Mouse (Mus musculus): ENCODE measurements at regions not wholly inside any gene's neighbourhood (a gene's known extent, or its start where the extent isn't known, plus 50 kb on each side); places are given as distances from the start of the nearest gene placed in this dataset.

DNA sequence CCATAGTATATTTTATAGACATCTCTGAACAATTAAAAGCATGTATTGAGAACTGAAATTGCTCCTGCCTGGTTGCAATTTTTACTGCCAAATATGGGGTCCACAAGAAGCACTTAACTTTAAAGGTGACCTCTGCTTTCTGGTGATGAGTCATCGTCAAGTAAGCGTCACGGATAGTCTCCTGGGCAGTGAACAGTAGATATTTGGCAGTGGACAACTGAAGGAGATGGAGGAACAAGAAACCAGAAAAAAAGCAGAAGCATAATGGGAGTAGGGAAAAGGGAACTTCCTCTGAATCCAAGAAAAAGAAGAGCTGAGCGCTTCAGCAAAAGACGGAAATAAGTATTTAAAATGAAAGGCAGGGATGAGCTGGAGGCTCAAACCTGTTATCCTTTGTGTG, 199.3 kb downstream of the Sox4 start:
- Histone ChIP-seq H3K27ac (ENCODE audit: control insufficient read depth, insufficient read depth, low read length) (no peak overlapping the region), H3K4me1 (replicated peaks; ENCODE audit: control insufficient read depth, insufficient read depth, low read length) (peaks cover 35% of the 10 kb centered on the region), H3K27me3 (ENCODE audit: control insufficient read depth, insufficient read depth, low read length) (no peaks in the 10 kb centered on the region), H3K4me3 (ENCODE audit: control insufficient read depth, insufficient read depth, low read length) (no peak overlapping the region), H3K36me3 (ENCODE audit: control insufficient read depth, insufficient read depth, low read length) (no peaks in the 10 kb centered on the region)
- no peak for DNase-seq
- WGBS: 90% methylated on average over 5 of the region's 5 CpGs
- TF ChIP-seq POLR2A (IDR thresholded peaks at IDR 0.05; ENCODE audit: control insufficient read depth, extremely low read depth, insufficient read depth, low read length, poor library complexity) (no peak), CTCF (IDR thresholded peaks at IDR 0.05; ENCODE audit: borderline replicate concordance, control insufficient read depth, extremely low read depth, insufficient read depth, low read length, poor library complexity) (no peak)

DNA sequence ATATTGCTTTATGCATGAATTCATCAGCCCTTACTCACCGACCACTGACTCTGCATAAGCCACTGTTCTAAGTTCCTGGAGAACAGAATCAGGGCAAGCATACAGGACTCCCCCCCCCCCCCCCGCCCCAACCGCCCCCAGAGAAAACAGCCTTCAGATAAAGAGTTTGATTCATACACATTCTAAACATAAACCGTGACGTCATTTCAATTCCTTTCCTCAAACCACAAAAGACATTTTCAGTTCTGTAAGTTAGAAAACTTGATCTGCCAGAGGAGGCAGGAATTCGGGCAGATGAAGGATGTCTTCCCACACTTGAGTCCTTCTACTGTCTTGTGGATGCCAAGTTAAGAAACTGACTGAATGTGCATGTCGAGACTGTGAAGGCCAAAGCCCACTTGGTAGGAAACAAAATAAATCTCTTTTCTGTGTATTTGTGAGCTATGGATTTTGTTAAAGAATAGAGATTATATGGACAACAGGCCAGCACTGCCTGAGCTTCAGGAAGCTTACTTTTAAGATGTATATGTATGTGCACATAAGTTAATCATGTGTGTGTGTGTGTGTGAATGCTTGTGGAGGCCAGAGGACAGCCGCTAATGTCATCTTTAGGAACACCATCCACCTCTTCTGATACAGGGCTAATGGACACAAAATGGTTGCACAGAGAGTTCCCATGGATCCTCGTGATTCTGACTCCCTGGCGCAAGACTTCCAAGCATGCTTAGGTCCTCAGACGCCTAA, 202.4 kb downstream of the Sox4 start:
- Histone ChIP-seq H3K4me3 (ENCODE audit: control insufficient read depth, insufficient read depth, low read length) (no peak overlapping the region), H3K27me3 (ENCODE audit: control insufficient read depth, insufficient read depth, low read length) (no peaks in the 10 kb centered on the region), H3K36me3 (ENCODE audit: control insufficient read depth, insufficient read depth, low read length) (no peaks in the 10 kb centered on the region), H3K27ac (ENCODE audit: control insufficient read depth, insufficient read depth, low read length) (no peak overlapping the region), H3K4me1 (replicated peaks; ENCODE audit: control insufficient read depth, insufficient read depth, low read length) (peaks cover 19% of the 10 kb centered on the region)
- DNase-seq: no peak
- TF ChIP-seq CTCF (IDR thresholded peaks at IDR 0.05; ENCODE audit: borderline replicate concordance, control insufficient read depth, extremely low read depth, insufficient read depth, low read length, poor library complexity) (no peak), POLR2A (IDR thresholded peaks at IDR 0.05; ENCODE audit: control insufficient read depth, extremely low read depth, insufficient read depth, low read length, poor library complexity) (no peak)
- 61% methylated on average over 11 of the region's 11 CpGs for whole genome bisulfite sequencing

DNA sequence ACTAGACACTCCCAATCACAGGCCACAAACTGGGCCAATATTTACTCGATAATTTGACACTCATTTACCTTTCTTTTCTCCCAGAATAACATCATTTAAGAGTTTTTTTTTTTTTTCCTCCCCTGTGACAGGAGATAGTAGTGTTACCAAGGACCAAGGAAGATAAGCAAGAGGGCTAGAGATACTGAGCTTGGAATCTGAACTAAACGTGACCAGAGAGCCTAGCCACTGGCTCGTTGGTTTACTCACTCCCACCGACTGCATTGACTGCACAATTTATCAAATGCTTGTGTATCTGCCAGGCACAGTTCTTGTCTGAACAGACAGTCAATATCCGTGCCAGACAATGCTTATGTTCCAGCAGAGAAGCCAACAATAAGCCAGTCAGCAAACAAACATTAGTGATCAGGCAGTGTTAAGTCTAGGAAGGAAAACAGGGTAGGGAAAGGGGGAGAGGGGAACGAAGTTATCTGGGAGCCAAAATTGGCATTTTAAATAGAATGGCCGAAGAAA, 213.3 kb downstream of the Sox4 start:
- TF ChIP-seq CTCF (IDR thresholded peaks at IDR 0.05; ENCODE audit: borderline replicate concordance, control insufficient read depth, extremely low read depth, insufficient read depth, low read length, poor library complexity) (no peak), POLR2A (IDR thresholded peaks at IDR 0.05; ENCODE audit: control insufficient read depth, extremely low read depth, insufficient read depth, low read length, poor library complexity) (no peak)
- H3K27me3 ChIP-seq (ENCODE audit: control insufficient read depth, insufficient read depth, low read length): no peaks in the 10 kb centered on the region
- peaks cover 21% of the 10 kb centered on the region for H3K4me1 ChIP-seq (replicated peaks; ENCODE audit: control insufficient read depth, insufficient read depth, low read length)
- no peak for DNase-seq
- WGBS: 90% methylated on average over 7 of the region's 7 CpGs
- H3K36me3 ChIP-seq (ENCODE audit: control insufficient read depth, insufficient read depth, low read length): no peaks in the 10 kb centered on the region
- no peak overlapping the region for H3K4me3 ChIP-seq (ENCODE audit: control insufficient read depth, insufficient read depth, low read length)
- H3K27ac ChIP-seq (ENCODE audit: control insufficient read depth, insufficient read depth, low read length): no peak overlapping the region

DNA sequence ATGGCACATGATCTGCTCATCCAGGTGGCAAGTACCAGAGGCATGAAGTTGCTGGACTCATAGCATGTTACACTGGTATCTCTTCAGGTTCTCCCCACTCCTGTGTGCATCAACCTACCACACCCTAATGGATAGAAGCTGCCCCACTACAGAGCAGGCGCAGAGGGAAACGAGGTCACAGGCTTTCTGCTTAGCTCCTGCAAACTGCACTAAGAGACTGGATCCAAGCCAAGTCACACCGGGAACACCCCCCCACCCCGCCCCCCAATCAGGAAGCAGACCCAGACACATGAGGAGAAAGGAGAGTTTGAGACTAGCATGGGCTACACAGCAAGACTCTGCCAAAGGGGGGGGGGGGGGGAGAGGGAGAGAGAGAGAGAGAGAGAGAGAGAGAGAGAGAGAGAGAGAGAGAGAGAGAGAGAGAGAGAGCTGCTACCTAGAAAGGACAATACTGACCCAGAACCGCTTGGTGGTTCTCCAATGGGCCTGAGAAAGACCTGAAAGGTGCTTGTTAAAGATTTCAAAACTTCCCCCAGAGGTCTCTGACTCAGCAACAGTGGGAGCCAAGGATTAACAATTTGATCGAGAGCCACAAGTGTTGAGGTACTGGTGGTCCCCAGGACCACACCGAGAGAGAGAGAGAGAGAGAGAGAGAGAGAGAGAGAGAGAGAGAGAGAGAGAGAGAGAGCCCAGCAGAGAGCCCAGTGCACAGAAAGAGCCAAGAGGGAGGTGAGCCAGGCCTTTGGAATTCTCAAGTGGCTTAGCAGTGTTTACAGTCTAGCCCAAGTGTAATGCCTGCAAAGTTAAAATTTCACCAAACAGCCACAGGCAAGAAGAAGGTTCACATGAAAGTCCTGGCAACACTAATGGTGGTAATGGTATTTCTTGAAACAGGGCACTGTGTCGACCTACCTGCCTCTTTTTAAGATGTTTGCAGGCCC, 215.1 kb downstream of the Sox4 start:
- DNase-seq: no peak
- no peak overlapping the region for H3K27ac ChIP-seq (ENCODE audit: control insufficient read depth, insufficient read depth, low read length)
- H3K36me3 ChIP-seq (ENCODE audit: control insufficient read depth, insufficient read depth, low read length): no peaks in the 10 kb centered on the region
- 53% methylated on average over 8 of the region's 8 CpGs for WGBS
- H3K4me3 ChIP-seq (ENCODE audit: control insufficient read depth, insufficient read depth, low read length): no peak overlapping the region
- H3K4me1 ChIP-seq (replicated peaks; ENCODE audit: control insufficient read depth, insufficient read depth, low read length): peaks cover 23% of the 10 kb centered on the region
- TF ChIP-seq POLR2A (IDR thresholded peaks at IDR 0.05; ENCODE audit: control insufficient read depth, extremely low read depth, insufficient read depth, low read length, poor library complexity): no peak
- no peak for TF ChIP-seq CTCF (IDR thresholded peaks at IDR 0.05; ENCODE audit: borderline replicate concordance, control insufficient read depth, extremely low read depth, insufficient read depth, low read length, poor library complexity)
- no peaks in the 10 kb centered on the region for H3K27me3 ChIP-seq (ENCODE audit: control insufficient read depth, insufficient read depth, low read length)

DNA sequence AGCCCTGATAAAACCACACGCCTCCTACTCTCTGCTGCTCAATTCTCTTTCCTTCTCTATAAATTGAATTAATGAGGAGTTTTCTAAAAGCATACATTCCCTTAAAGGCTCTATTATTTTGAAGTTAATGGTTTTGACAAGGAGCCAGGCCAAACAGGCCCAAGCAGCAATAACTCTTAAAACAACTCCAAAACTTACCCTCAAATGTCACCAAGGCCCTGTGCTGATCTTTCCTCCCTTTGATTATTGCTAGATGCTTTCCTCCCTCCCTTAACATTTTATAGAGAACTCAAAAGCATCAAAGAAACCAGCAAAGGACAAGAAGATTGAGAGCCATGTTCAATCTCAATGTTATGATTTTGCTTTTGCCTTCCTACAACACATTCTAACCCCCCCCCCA, 221.0 kb downstream of the Sox4 start:
- Histone ChIP-seq H3K36me3 (ENCODE audit: control insufficient read depth, insufficient read depth, low read length) (no peaks in the 10 kb centered on the region; the same call in 1 of the 2 replicates), H3K27me3 (ENCODE audit: control insufficient read depth, insufficient read depth, low read length) (no peaks in the 10 kb centered on the region), H3K27ac (ENCODE audit: control insufficient read depth, insufficient read depth, low read length) (no peak overlapping the region), H3K4me1 (replicated peaks; ENCODE audit: control insufficient read depth, insufficient read depth, low read length) (peaks cover 18% of the 10 kb centered on the region), H3K4me3 (ENCODE audit: control insufficient read depth, insufficient read depth, low read length) (no peak overlapping the region)
- WGBS: 97% methylated on average over 1 of the region's 1 CpGs
- TF ChIP-seq POLR2A (IDR thresholded peaks at IDR 0.05; ENCODE audit: control insufficient read depth, extremely low read depth, insufficient read depth, low read length, poor library complexity) (no peak), CTCF (IDR thresholded peaks at IDR 0.05; ENCODE audit: borderline replicate concordance, control insufficient read depth, extremely low read depth, insufficient read depth, low read length, poor library complexity) (no peak)
- no peak for DNase-seq

DNA sequence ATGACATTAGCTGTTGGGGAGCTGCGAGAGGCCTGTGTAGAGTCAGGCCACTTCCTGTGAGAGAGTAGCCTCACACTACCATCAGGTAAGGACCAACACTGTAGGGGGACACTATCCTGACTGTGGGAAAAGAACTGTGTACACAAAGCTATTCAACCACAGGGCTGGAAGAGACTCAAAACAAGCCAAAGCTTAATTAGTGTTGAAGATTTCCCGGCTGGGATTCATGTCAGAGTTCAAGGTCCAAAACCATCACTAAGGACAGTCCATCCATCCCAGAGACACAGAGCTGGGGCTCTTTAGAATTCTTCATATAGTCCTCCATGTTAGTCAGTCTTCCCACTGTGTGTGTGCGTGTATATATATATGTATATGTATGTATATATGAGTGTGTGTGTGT, 221.5 kb downstream of the Sox4 start:
- H3K27me3 ChIP-seq (ENCODE audit: control insufficient read depth, insufficient read depth, low read length): no peaks in the 10 kb centered on the region
- H3K27ac ChIP-seq (ENCODE audit: control insufficient read depth, insufficient read depth, low read length): no peak overlapping the region
- no peak overlapping the region for H3K4me3 ChIP-seq (ENCODE audit: control insufficient read depth, insufficient read depth, low read length)
- TF ChIP-seq POLR2A (IDR thresholded peaks at IDR 0.05; ENCODE audit: control insufficient read depth, extremely low read depth, insufficient read depth, low read length, poor library complexity) (no peak), CTCF (IDR thresholded peaks at IDR 0.05; ENCODE audit: borderline replicate concordance, control insufficient read depth, extremely low read depth, insufficient read depth, low read length, poor library complexity) (no peak)
- H3K36me3 ChIP-seq (ENCODE audit: control insufficient read depth, insufficient read depth, low read length): no peaks in the 10 kb centered on the region; the same call in 1 of the 2 replicates
- peaks cover 18% of the 10 kb centered on the region for H3K4me1 ChIP-seq (replicated peaks; ENCODE audit: control insufficient read depth, insufficient read depth, low read length)
- no peak for DNase-seq
- WGBS: 91% methylated on average over 3 of the region's 3 CpGs

All from thymus, adult 2 months (tissue).